Mouse (Mus musculus): ENCODE data around the gene Cuedc1.

Gene Cuedc1

GRCm38 (mm10) chr11:88118817-88119642 lies 21.2 kb downstream of the Cuedc1 start:
- DNase-seq (ENCODE audit: low spot score in 2 of 2): peak in 1 of 2 experiments; percentile 25

GRCm38 (mm10) chr11:88122545-88122944 lies 24.7 kb downstream of the Cuedc1 start:
- no peak for DNase-seq (ENCODE audit: low spot score in 2 of 2)

GRCm38 (mm10) chr11:88123021-88123420 lies 25.2 kb downstream of the Cuedc1 start:
- DNase-seq (ENCODE audit: low spot score in 2 of 2): no peak

- no peak for DNase-seq (ENCODE audit: low spot score in 2 of 2)
Measured at GRCm38 (mm10) chr11:88123731-88124130, 25.9 kb downstream of the Cuedc1 start.

- no peak for DNase-seq (ENCODE audit: low spot score in 2 of 2)
Measured at GRCm38 (mm10) chr11:88125483-88125882, 27.6 kb downstream of the Cuedc1 start.

GRCm38 (mm10) chr11:88126306-88126793 lies 28.5 kb downstream of the Cuedc1 start:
- DNase-seq (ENCODE audit: low spot score in 2 of 2): no peak

- no peak for DNase-seq (ENCODE audit: low spot score in 2 of 2)
Measured at GRCm38 (mm10) chr11:88128461-88128860, 30.6 kb downstream of the Cuedc1 start.

GRCm38 (mm10) chr11:88129281-88129680 lies 31.4 kb downstream of the Cuedc1 start:
- no peak for DNase-seq (ENCODE audit: low spot score in 2 of 2)

GRCm38 (mm10) chr11:88129935-88130334 lies 32.1 kb downstream of the Cuedc1 start:
- DNase-seq (ENCODE audit: low spot score in 2 of 2): no peak

GRCm38 (mm10) chr11:88131847-88132246 lies 34.0 kb downstream of the Cuedc1 start:
- DNase-seq (ENCODE audit: low spot score in 2 of 2): no peak

- no peak for DNase-seq (ENCODE audit: low spot score in 2 of 2)
Measured at GRCm38 (mm10) chr11:88135218-88135617, 37.4 kb downstream of the Cuedc1 start.

GRCm38 (mm10) chr11:88137814-88138425 lies 40.1 kb downstream of the Cuedc1 start:
- no peak for DNase-seq (ENCODE audit: low spot score in 2 of 2)

- no peak for DNase-seq (ENCODE audit: low spot score in 2 of 2)
Measured at GRCm38 (mm10) chr11:88139256-88139861, 41.5 kb downstream of the Cuedc1 start.

- DNase-seq (ENCODE audit: low spot score in 2 of 2): no peak
Measured at GRCm38 (mm10) chr11:88140066-88141060, 42.5 kb downstream of the Cuedc1 start.

- no peak for DNase-seq (ENCODE audit: low spot score in 2 of 2)
Measured at GRCm38 (mm10) chr11:88142362-88142761, 44.5 kb downstream of the Cuedc1 start.

GRCm38 (mm10) chr11:88144100-88144499 lies 46.2 kb downstream of the Cuedc1 start:
- DNase-seq (ENCODE audit: low spot score in 2 of 2): no peak

- no peak for DNase-seq (ENCODE audit: low spot score in 2 of 2)
Measured at GRCm38 (mm10) chr11:88145214-88146006, 47.6 kb downstream of the Cuedc1 start.

- DNase-seq (ENCODE audit: low spot score in 2 of 2): no peak
Measured at GRCm38 (mm10) chr11:88146264-88147060, 48.6 kb downstream of the Cuedc1 start.

GRCm38 (mm10) chr11:88147388-88147787 lies 49.5 kb downstream of the Cuedc1 start:
- no peak for DNase-seq (ENCODE audit: low spot score in 2 of 2)

Data from frontal cortex, postnatal 25 days (tissue).